Mouse (Mus musculus): Measurements from ENCODE around the gene Msi2. TPM values are rescaled to one million over a fixed set of nuclear protein-coding genes. Genes with fewer than 3 reads are reported as not detected.
A peak's percentile ranks its signal among the peaks of the same experiment; 100 is the strongest.

Gene Msi2
- polyA plus RNA-seq, 1 experiment from 2014 or later, result 29.9 TPM

DNA sequence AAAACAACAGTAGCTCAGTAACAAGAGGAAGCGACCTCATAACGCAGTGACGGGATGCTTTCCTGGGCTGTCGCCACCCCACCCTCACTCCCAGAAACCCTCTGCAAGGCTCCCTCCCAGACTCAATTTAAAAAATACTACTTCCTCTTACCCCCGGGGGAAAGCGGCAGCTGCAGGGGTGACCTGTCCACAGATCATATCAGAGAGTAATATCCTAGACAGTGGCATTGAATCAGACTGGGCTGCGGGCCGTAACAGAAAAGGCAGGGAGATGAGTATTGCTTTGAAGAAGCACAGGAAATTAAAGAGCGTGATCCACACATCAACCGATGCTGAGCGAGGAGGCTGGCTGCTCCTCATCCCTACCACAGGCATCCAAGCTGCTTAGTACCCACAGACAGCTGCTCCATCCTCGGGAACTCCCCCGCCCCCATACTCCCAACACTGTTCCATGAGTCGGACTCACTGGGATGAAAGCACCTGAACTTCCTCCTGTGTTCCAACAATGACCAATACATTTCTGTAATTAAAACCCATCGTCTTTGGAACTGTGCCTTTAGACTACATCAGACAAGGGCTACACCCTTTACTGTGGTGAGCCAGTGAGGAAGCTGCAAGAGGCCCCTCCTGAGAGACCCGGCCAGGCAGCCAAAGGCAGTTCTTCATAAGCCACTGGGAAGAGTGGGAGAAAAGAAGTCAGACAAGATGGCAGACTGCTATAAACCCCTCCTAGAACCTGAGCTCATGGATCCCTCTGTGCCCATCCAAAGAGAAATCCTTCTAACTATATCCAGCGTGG, 118.8 kb downstream of the Msi2 start:
- Histone ChIP-seq H3K9me3 (no peaks in the 10 kb centered on the region), H3K36me3 (peaks cover 81% of the 10 kb centered on the region), H3K4me1 (replicated peaks) (peaks cover 85% of the 10 kb centered on the region), H3K4me3 (no peak overlapping the region), H3K27ac (peak overlapping the region; percentile 69), H3K27me3 (ENCODE audit: insufficient read depth, poor library complexity, severe bottlenecking) (no peaks in the 10 kb centered on the region)
- WGBS, result 80% methylated on average over 17 of the region's 17 CpGs
- DNase-seq (ENCODE audit: low spot score), result no peak

DNA sequence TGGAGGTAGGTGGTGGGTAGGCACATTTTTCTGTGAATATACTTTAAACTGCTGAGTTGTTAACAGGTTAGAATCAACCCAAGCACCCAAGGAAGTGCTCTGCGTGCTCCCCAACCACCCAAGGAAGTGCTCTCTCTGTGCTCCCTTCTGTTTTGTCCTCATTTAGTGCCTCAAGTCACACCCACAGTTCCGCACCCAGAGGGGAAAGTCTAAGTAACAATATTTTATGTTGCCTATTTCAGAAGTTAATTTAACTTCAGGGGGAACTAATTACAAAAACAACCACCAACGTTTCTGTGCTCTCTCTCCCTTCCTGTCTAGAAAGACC, 119.5 kb downstream of the Msi2 start:
- no peaks in the 10 kb centered on the region for H3K9me3 ChIP-seq
- 0 out of 2 replicates have a peak overlapping the region, but pooled peaks have one; percentile 31 for H3K27ac ChIP-seq
- H3K27me3 ChIP-seq (ENCODE audit: insufficient read depth, poor library complexity, severe bottlenecking), result no peaks in the 10 kb centered on the region
- H3K4me3 ChIP-seq, result no peak overlapping the region
- peaks cover 85% of the 10 kb centered on the region for H3K4me1 ChIP-seq (replicated peaks)
- 77% methylated on average over 3 of the region's 3 CpGs for WGBS
- DNase-seq (ENCODE audit: low spot score), result no peak
- H3K36me3 ChIP-seq, result peaks cover 78% of the 10 kb centered on the region

DNA sequence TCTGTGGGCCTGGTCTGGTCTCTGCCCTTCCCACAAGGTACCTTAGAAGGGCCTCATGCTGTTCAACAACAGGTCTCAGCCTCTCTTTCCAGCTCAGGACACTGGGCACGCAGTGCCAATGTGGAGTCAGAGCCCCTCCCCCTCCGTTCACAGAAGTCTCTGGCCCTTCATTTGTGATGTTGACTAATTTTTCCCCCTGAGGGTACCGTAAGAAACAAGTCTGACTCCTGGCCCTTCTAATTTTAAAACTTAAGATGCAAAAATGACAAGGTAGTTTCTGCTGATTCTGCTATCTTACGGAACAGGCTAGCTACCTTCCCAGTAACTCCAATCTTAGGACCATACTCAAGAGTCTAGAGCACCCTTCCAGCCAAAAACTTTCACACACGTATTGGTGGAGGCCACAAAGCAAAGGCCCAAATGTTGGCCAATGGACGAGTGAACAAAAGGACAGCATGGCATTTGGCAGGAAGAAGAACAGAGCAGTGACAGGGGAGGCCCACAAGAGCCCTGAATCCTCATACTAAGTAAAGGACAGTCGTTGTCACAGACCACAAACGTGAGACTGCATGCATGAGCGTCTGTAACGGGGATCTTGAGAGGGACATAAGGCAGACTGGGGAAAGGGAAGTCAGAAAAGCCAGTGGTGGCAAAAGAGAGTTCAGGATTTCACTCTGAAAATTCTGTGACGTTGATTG, 120.0 kb downstream of the Msi2 start:
- Histone ChIP-seq H3K4me1 (replicated peaks) (peaks cover 83% of the 10 kb centered on the region), H3K27me3 (ENCODE audit: insufficient read depth, poor library complexity, severe bottlenecking) (no peaks in the 10 kb centered on the region), H3K36me3 (peaks cover 78% of the 10 kb centered on the region), H3K9me3 (no peaks in the 10 kb centered on the region), H3K4me3 (no peak overlapping the region), H3K27ac (peak overlapping the region; percentile 46; the same call in 1 of the 2 replicates)
- no peak for DNase-seq (ENCODE audit: low spot score)
- 73% methylated on average over 11 of the region's 11 CpGs for WGBS

DNA sequence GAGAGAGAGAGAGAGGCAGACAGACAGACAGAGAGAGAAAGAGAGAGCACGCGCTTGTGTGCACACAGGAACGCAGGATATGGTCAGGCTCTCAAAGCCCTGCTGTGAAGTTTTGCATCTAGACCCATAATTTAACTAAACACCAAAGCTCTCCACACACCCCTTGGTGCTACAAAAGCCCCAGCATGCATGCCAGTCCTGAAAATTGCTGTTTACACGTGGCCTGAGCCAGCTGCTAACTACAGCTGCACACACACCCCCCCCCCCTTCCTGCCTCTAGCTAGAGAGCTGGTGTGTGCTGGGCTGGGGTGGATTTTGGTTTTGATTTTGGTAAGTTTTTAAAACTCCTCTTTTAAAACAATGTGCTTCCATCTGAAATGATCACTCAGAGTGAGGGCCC, 122.7 kb downstream of the Msi2 start:
- H3K9me3 ChIP-seq, result no peaks in the 10 kb centered on the region
- no peak for DNase-seq (ENCODE audit: low spot score)
- no peaks in the 10 kb centered on the region for H3K27me3 ChIP-seq (ENCODE audit: insufficient read depth, poor library complexity, severe bottlenecking)
- H3K27ac ChIP-seq, result 0 out of 2 replicates have a peak overlapping the region, but pooled peaks have one; percentile 75
- 45% methylated on average over 4 of the region's 4 CpGs for WGBS
- H3K4me1 ChIP-seq (replicated peaks), result peaks cover 81% of the 10 kb centered on the region
- no peak overlapping the region for H3K4me3 ChIP-seq
- peaks cover 64% of the 10 kb centered on the region for H3K36me3 ChIP-seq

DNA sequence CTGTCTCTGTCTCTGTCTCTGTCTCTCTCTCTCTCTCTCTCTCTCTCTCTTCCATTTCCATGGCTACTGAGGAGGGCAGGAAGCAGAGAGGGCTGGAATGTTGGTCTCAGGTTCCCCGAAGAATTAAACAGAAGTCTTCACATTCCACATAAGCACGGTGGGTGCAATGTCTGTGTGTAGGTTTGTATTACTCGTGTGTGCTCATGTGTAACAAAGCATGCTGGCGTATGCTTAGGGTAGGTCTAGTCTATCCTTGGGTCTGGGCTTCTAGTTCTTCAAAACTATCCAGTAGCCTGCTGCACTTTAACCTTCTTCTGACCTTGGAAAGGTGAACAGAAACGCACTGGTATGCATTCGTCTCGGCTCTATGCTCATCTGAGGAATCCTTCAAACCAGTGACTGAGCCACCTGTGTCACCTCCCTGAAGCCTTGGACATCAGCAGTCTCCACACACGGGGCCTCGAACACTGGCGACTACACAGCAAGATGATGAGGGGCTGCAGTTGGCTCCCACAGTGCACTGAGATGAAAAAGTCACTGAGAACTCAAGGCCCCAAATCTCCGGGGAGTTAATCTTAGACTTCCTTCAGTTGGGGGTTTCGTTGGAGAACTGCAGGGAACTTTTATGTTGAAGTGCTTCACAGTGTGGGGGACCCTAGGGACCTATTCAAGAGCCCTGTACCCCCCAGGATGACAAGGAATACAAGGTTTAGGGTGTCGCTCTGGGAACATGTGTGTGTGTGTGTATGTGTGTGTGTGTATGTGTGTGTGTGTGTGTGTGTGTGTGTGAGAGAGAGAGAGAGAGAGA, 123.3 kb downstream of the Msi2 start:
- peaks cover 79% of the 10 kb centered on the region for H3K4me1 ChIP-seq (replicated peaks)
- no peaks in the 10 kb centered on the region for H3K9me3 ChIP-seq
- peaks cover 60% of the 10 kb centered on the region for H3K36me3 ChIP-seq
- no peaks in the 10 kb centered on the region for H3K27me3 ChIP-seq (ENCODE audit: insufficient read depth, poor library complexity, severe bottlenecking)
- WGBS, result 62% methylated on average over 13 of the region's 13 CpGs
- no peak overlapping the region for H3K4me3 ChIP-seq
- DNase-seq (ENCODE audit: low spot score), result no peak
- peak overlapping the region; percentile 75 for H3K27ac ChIP-seq

DNA sequence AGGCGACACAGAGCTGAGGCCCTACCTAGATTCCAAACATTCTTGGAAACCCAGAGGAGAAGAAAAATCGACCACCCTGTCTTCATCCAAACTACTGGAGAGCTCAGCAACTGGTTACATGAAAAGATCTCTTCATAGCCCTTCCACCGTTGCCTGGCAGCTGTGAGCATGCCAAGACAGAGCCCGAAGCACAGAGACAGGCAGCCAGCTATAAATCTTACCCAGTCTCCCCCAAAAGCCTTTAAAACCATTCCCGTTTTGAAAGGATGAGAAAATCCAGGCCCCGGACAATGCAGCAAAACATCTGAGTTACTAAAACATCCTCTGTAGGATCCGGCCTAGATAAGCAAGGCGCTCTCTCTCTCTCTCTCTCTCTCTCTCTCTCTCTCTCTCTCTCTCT, 124.3 kb downstream of the Msi2 start:
- Histone ChIP-seq H3K4me1 (replicated peaks) (peaks cover 79% of the 10 kb centered on the region), H3K27me3 (ENCODE audit: insufficient read depth, poor library complexity, severe bottlenecking) (no peaks in the 10 kb centered on the region), H3K4me3 (no peak overlapping the region), H3K9me3 (no peaks in the 10 kb centered on the region), H3K36me3 (peaks cover 60% of the 10 kb centered on the region), H3K27ac (peak overlapping the region; percentile 75)
- WGBS, result 52% methylated on average over 8 of the region's 8 CpGs
- DNase-seq (ENCODE audit: low spot score), result peak; percentile 50

DNA sequence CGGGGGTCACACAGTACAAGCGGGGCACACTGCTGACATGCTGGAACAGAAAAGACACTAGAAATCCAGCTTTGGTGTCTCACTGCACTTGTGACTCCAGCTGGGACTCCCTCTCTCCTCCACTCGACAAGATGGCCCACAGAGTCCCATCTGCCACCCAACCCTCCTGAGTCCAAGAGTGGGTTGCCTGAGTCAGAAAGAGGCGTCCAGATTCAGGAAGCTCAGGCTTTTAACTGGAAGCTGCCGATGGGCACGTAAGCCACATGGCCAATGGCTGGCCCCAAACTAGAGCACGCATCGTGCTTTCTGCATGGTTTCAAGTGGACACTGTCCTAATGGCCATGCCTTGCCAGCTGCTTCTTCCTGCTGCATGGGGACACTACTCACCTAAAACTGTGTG, 126.2 kb downstream of the Msi2 start:
- no peaks in the 10 kb centered on the region for H3K9me3 ChIP-seq
- WGBS, result 88% methylated on average over 8 of the region's 8 CpGs

DNA sequence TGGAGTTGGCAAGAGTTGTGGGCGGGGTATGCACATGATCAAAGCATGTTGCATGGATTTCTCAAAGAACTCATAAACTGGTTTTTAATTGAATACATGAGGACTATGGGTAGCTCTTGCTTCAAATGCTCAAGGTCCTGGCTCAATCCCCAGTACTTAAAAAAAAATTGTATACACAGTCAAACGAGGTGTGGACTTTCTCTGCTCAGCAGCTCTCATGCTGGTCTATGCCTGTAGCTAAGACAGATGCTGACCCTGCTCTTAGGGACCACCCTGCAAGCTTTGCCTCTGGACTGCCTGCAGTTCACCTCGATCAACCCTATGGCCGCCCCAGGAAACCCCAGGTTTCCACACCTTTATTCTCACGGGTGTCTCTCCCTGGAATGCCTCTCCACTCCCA, 127.7 kb downstream of the Msi2 start:
- DNase-seq (ENCODE audit: low spot score), result no peak
- Histone ChIP-seq H3K4me1 (replicated peaks) (peaks cover 87% of the 10 kb centered on the region), H3K36me3 (peaks cover 57% of the 10 kb centered on the region), H3K4me3 (no peak overlapping the region), H3K9me3 (no peaks in the 10 kb centered on the region), H3K27me3 (ENCODE audit: insufficient read depth, poor library complexity, severe bottlenecking) (no peaks in the 10 kb centered on the region), H3K27ac (no peak overlapping the region)
- WGBS, result 86% methylated on average over 5 of the region's 5 CpGs

More for the DNA sequence above, 126.2 kb downstream of the Msi2 start:
- H3K27ac ChIP-seq, result peak overlapping the region; percentile 45
- DNase-seq (ENCODE audit: low spot score), result no peak
- H3K27me3 ChIP-seq (ENCODE audit: insufficient read depth, poor library complexity, severe bottlenecking), result no peaks in the 10 kb centered on the region
- H3K36me3 ChIP-seq, result peaks cover 65% of the 10 kb centered on the region
- H3K4me3 ChIP-seq, result no peak overlapping the region
- peaks cover 84% of the 10 kb centered on the region for H3K4me1 ChIP-seq (replicated peaks)

DNA sequence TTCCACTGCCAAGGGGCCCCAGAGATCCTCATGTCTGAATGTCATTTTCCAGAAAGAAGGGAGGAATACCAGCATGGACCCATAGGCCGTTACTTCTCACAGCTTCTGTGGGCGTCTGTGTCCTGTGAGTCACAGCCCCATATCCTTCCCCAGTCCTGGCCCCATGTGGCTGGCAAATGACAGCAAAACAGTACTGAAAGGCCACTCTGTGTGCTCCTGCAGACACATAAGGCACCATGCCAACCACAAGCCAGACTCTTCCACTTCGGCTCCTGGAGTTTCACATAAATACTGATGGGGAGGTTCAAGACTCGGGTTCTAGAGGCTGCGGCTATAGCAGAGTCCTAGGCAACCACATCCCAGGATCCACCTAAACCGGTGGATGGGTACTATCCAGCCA, 128.7 kb downstream of the Msi2 start:
- Histone ChIP-seq H3K9me3 (no peaks in the 10 kb centered on the region), H3K27ac (peak overlapping the region; percentile 92), H3K36me3 (peaks cover 47% of the 10 kb centered on the region), H3K4me3 (no peak overlapping the region), H3K27me3 (ENCODE audit: insufficient read depth, poor library complexity, severe bottlenecking) (no peaks in the 10 kb centered on the region), H3K4me1 (replicated peaks) (peaks cover 87% of the 10 kb centered on the region)
- no peak for DNase-seq (ENCODE audit: low spot score)
- WGBS, result 83% methylated on average over 6 of the region's 6 CpGs

DNA sequence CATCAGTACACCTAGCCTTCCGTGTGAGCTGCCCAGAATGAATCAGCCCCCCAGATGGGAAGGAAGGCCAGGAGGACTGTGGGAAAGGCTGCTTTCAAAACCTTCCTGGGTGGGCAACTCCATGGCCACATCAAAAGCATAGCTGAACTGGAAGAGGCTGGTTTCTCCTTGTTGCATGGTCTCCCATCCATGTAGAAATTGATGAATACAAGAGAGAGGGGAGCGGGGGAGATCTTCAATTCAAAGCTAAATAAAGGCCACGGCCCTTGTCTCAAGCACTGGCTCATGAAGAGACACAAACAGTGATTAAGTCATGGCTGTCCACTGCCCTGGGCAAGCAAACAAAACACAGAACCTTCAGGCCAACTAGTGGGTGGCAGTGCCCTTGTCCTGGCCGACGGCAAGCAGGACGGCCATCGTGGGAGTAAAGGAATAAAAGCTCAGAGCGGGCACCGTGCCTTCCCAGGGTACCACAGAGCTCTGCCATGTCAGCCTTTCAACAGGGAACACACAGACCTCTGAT, 129.6 kb downstream of the Msi2 start:
- no peak overlapping the region for H3K4me3 ChIP-seq
- no peaks in the 10 kb centered on the region for H3K27me3 ChIP-seq (ENCODE audit: insufficient read depth, poor library complexity, severe bottlenecking)
- H3K36me3 ChIP-seq, result peaks cover 42% of the 10 kb centered on the region
- DNase-seq (ENCODE audit: low spot score), result peak; percentile 32
- WGBS, result 44% methylated on average over 9 of the region's 9 CpGs
- H3K4me1 ChIP-seq (replicated peaks), result peaks cover 87% of the 10 kb centered on the region
- peak overlapping the region; percentile 92 for H3K27ac ChIP-seq
- no peaks in the 10 kb centered on the region for H3K9me3 ChIP-seq

DNA sequence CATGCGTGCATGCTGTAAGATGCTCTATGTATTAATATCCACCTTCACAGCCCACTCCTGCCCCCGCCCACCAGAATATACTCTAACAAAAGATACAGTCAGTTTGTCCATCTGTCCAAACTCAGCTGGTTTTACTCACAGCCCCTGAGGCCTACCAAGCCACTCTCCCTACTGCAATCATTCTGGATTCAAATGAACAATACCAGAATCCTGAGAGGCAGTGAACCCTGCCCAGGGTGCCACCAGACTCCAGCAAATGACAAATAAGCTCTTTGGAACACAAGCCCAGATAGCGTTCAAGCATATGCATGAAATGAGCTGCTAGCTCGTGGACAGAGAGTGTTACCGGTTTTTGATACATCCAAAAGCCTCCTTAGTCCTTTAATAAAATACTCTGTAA, 130.6 kb downstream of the Msi2 start:
- Histone ChIP-seq H3K9me3 (no peaks in the 10 kb centered on the region), H3K36me3 (peaks cover 37% of the 10 kb centered on the region), H3K27ac (peak overlapping the region; percentile 92), H3K27me3 (ENCODE audit: insufficient read depth, poor library complexity, severe bottlenecking) (no peaks in the 10 kb centered on the region), H3K4me1 (replicated peaks) (peaks cover 92% of the 10 kb centered on the region), H3K4me3 (no peak overlapping the region)
- WGBS, result 54% methylated on average over 5 of the region's 5 CpGs
- no peak for DNase-seq (ENCODE audit: low spot score)

DNA sequence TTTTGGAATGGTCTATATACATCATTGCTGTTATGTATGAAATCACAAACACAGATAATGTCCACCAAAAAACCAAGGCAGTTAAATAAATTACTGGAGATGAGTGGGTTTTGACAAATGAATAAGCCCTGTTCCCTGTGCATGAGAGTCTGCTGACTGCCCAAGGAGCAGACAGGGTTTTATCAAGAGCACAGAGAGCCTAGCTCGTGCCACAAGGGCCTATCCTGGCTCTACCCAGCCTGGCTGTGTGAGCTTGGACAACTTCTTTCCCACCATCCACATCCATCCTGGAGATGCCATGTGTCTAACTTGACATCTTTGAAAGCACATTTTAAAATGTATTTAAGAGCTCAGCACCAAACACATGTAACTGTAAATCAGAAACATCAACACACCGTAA, 132.4 kb downstream of the Msi2 start:
- DNase-seq (ENCODE audit: low spot score), result no peak
- WGBS, result 48% methylated on average over 2 of the region's 2 CpGs
- peaks cover 99% of the 10 kb centered on the region for H3K4me1 ChIP-seq (replicated peaks)
- no peaks in the 10 kb centered on the region for H3K27me3 ChIP-seq (ENCODE audit: insufficient read depth, poor library complexity, severe bottlenecking)
- H3K36me3 ChIP-seq, result peaks cover 30% of the 10 kb centered on the region
- H3K4me3 ChIP-seq, result peak overlapping the region; percentile 47
- H3K9me3 ChIP-seq, result no peaks in the 10 kb centered on the region
- H3K27ac ChIP-seq, result peak overlapping the region; percentile 92
